Mouse (Mus musculus) olfactory bulb, adult 2 months (tissue): ENCODE data around the gene Rdh7.

Experiments used
- CTCF ChIP-seq: fragments of 200-500 bp; IDR thresholded peaks from 2 replicates; pipeline ENCODE4 v1.5.1; 2012; ENCODE audit warnings: low read depth, mild to moderate bottlenecking, low read length, moderate library complexity; ENCODE audit not compliant: insufficient read depth
- POLR2A ChIP-seq: fragments of 200-500 bp; IDR thresholded peaks from 2 replicates; pipeline ENCODE4 v1.6.1; 2012; ENCODE audit warnings: mild to moderate bottlenecking, low read depth, low read length, moderate library complexity; ENCODE audit not compliant: insufficient read depth

DNA sequence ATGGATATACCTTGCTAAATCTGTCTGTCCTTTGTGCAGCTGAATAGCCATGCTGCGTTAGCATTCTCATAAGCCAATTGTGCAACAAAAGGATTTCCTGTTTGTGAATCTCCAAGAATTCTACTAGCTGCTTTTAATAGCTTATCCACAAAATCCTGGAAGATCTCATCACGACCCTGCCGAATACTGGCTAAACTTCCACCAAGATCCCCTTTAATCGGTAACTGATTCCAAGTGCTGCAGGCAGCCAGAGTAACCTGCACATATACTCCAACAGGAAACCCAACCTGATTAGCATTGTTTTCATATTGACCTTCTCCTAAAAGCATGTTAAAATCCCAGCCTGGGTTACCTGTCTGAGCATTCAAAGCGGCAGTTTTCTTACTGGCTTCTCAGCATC is 53.3 kb downstream of the Rdh7 start:
- no peak for TF ChIP-seq POLR2A
- no peak for TF ChIP-seq CTCF
